ENCODE assay signal across 26 mouse cellular contexts in the genomic region with DNA sequence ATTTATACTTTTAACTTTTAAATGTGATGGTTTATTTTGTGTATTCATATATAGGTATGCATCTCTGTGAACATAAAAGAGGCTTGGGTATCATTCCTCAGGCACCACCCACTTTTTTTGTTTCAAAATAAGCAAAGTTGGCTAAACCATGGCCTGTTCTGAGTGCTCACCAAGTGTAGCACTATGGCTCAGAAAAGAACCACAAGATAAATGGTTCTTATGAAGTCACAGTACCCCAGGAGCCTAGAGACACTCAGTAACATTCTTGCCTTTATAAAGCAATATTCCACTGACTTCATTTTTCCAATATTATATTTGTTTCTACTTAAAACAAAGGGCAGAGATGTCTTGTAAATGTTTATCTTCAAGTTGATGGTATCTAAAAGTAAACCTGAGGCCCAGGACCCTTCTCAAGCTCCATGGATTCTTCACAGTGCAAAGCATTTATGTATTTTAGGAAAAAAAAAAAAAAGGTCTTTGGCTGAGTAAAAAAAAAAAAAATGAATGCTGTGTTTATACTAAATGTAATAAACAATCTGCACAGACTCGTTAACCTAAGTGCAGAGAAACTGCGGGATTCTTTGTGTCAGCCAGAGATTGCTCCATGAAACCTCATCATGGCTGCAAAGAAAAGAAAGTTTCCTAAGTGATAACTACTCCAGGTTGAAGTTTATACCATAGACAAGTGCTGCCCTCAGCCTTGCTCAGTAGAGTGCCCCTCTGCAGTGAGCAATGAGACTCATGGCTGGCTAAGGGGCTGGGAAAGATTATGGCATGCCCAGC. TPM values are rescaled to one million over a fixed set of nuclear protein-coding genes. Genes with fewer than 3 reads are reported as not detected.
"Had no signal": no experiment of that assay in that cellular context is flagged by ENCODE, and none has a peak within 500 bp of the region (broad histone marks: within the 10 kb centered on the region; RNA-seq: fewer than 3 reads in every experiment).

No protein-coding gene starts in this region.

- H3K4me2 ChIP-seq: liver, embryonic 12.5 days; midbrain, embryonic 12.5 days; neural tube, embryonic 13.5 days; neural tube, embryonic 15.5 days had no signal

- H3K27ac ChIP-seq: liver, embryonic 12.5 days; liver, embryonic 14.5 days; midbrain, embryonic 10.5 days; midbrain, embryonic 12.5 days; neural tube, embryonic 13.5 days; neural tube, embryonic 15.5 days had no signal

- H3K4me1 ChIP-seq: liver, embryonic 12.5 days; midbrain, embryonic 10.5 days; midbrain, embryonic 12.5 days; neural tube, embryonic 13.5 days; neural tube, embryonic 15.5 days had no signal

- ATAC-seq: liver, embryonic 12.5 days; midbrain, embryonic 16.5 days had no signal

- DNase-seq: lung, adult 18-20 months; lung, postnatal 14 days; lung, postnatal 4 days; midbrain, embryonic 14.5 days; retina, postnatal 1 day; right cerebral cortex, adult 18-20 months; right cerebral cortex, postnatal 25 days; right cerebral cortex, postnatal 4 days; spleen, adult 18-20 months; thymus, adult 2 months; thymus, postnatal 25 days; thymus, postnatal 4 days had no signal

- H3K36me3 ChIP-seq: liver, embryonic 12.5 days; midbrain, embryonic 10.5 days; midbrain, embryonic 12.5 days had no signal

- H3K27me3 ChIP-seq: liver, embryonic 12.5 days; midbrain, embryonic 12.5 days; neural tube, embryonic 13.5 days; neural tube, embryonic 15.5 days had no signal

- H3K9me3 ChIP-seq: liver, embryonic 12.5 days; midbrain, embryonic 10.5 days; midbrain, embryonic 12.5 days; neural tube, embryonic 13.5 days; neural tube, embryonic 15.5 days had no signal

- H3K4me3 ChIP-seq: liver, embryonic 12.5 days; midbrain, embryonic 10.5 days; midbrain, embryonic 12.5 days; myocyte; neural tube, embryonic 13.5 days; neural tube, embryonic 15.5 days had no signal

- H3K9ac ChIP-seq: liver, embryonic 12.5 days; liver, embryonic 14.5 days; midbrain, embryonic 12.5 days; neural tube, embryonic 13.5 days; neural tube, embryonic 15.5 days had no signal

RNA-seq across cellular contexts. Expression of a gene that starts 38.0 kb away (rescaled TPM):
- total RNA-seq: megakaryocyte, adult 5-6 weeks had no signal
- polyA plus RNA-seq: myocyte had no signal

RNA-seq across cellular contexts. Expression of a gene that starts 54.4 kb away (rescaled TPM):
- total RNA-seq: megakaryocyte, adult 5-6 weeks; megakaryocyte-erythroid progenitor cell, adult 5-6 weeks had no signal
- polyA plus RNA-seq: liver, embryonic 12.5 days; liver, embryonic 14.5 days; midbrain, embryonic 10.5 days; midbrain, embryonic 12.5 days; midbrain, embryonic 14.5 days; midbrain, embryonic 16.5 days; myocyte; neural tube, embryonic 11.5 days; neural tube, embryonic 13.5 days; neural tube, embryonic 15.5 days; stomach, embryonic 14.5 days; testis, adult 2 months; urinary bladder, adult 2 months had no signal
